Mouse (Mus musculus) embryonic facial prominence, embryonic 10.5 days (tissue): ENCODE data around the gene Arhgap8. TPM values are rescaled to one million over a fixed set of nuclear protein-coding genes. Genes with fewer than 3 reads are reported as not detected.

Source experiments
- DNase-seq: peaks from one replicate; pipeline ENCODE4 v3.0.0-alpha.2; 2017; ENCODE audit warnings: low spot score
- H3K27ac ChIP-seq: fragments of 300-500 bp; sonication (generic); replicated peaks from 2 replicates; pipeline ENCODE4 v1.5.1; 2016; ENCODE audit warnings: mild to moderate bottlenecking
- H3K27me3 ChIP-seq: fragments of 300-500 bp; sonication (generic); replicated peaks from 2 replicates; pipeline ENCODE4 v1.6.1; 2016; ENCODE audit warnings: low read depth, mild to moderate bottlenecking; ENCODE audit not compliant: poor library complexity, severe bottlenecking
- H3K36me3 ChIP-seq: fragments of 300-500 bp; sonication (generic); replicated peaks from 2 replicates; pipeline ENCODE4 v1.6.1; 2016; ENCODE audit warnings: mild to moderate bottlenecking, moderate library complexity
- H3K4me1 ChIP-seq: fragments of 300-500 bp; sonication (generic); 2 replicates; pipeline ENCODE4 v1.6.1; 2016
- H3K4me3 ChIP-seq: fragments of 300-500 bp; sonication (generic); 2 replicates; pipeline ENCODE4 v1.5.1; 2016; ENCODE audit warnings: mild to moderate bottlenecking, moderate library complexity
- H3K9me3 ChIP-seq: fragments of 300-500 bp; sonication (generic); 2 replicates; pipeline ENCODE4 v1.6.1; 2016; ENCODE audit warnings: mild to moderate bottlenecking
- WGBS: fragments of 180-500 bp; shearing (Covaris S2); methylation state at CpG from one replicate; pipeline ENCODE4 v1.1.7; 2016; 5-methylcytosine and 5-hydroxymethylcytosine counted together
- polyA plus RNA-seq: library from polyadenylated mRNA; unstranded; fragments of >200 nt; fragmentation: Nextera tagmentation; extraction: Ambion mirVana; gene quantifications from 2 replicates; pipeline ENCODE4 v1.2.1, GENCODE M21; 2016

Gene Arhgap8
- polyA plus RNA-seq = 5.9 and 6.6 TPM in 2 replicates

DNA sequence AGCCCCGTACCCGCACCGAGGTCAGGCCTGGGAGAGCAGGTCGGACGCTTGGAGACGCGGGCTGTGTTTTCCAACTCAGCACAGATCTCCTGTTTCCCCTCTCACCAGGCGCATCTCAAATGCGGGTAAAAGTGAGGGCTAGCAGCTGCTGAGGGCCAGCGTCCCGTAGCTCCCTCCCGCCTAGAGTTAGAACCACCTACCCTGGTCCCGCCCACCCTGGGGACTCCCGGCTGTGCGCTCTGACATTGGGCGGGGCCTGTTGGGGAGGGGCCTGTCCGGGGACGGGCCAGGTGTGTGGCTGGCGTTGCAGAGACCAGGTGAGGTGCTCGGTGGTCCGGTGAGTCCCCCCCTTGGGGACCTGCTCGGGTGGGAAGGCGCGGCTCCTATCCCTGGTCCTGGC is at the start of gene Arhgap8:
Arhgap8 (plus strand) TSS at position 262 of the 400 bp plus-strand sequence.
- Histone ChIP-seq H3K27me3 (peaks cover 45% of the 10 kb centered on the region), H3K4me1 (peaks cover 44% of the 10 kb centered on the region), H3K27ac (peak within 1 kb of the TSS; percentile 78)

GRCm38 (mm10) chr15:84670657-84671055 is 49.2 kb upstream of the Arhgap8 start:
- peaks cover 36% of the 10 kb centered on the region for H3K4me1 ChIP-seq
- no peak overlapping the region for H3K4me3 ChIP-seq
- no peaks in the 10 kb centered on the region for H3K36me3 ChIP-seq
- DNase-seq = no peak
- H3K27me3 ChIP-seq = peaks cover 14% of the 10 kb centered on the region
- H3K9me3 ChIP-seq = no peaks in the 10 kb centered on the region
- H3K27ac ChIP-seq = no peak overlapping the region
- 64% methylated on average over 4 of the region's 4 CpGs for WGBS

More for the DNA sequence above, at the start of gene Arhgap8:
- H3K4me3 ChIP-seq = peak within 1 kb of the TSS; percentile 56
- 2% methylated on average over 24 of the region's 24 CpGs for WGBS
- H3K36me3 ChIP-seq = no peaks in the 10 kb centered on the region
- H3K9me3 ChIP-seq = no peaks in the 10 kb centered on the region
- DNase-seq = peak; percentile 72

DNA sequence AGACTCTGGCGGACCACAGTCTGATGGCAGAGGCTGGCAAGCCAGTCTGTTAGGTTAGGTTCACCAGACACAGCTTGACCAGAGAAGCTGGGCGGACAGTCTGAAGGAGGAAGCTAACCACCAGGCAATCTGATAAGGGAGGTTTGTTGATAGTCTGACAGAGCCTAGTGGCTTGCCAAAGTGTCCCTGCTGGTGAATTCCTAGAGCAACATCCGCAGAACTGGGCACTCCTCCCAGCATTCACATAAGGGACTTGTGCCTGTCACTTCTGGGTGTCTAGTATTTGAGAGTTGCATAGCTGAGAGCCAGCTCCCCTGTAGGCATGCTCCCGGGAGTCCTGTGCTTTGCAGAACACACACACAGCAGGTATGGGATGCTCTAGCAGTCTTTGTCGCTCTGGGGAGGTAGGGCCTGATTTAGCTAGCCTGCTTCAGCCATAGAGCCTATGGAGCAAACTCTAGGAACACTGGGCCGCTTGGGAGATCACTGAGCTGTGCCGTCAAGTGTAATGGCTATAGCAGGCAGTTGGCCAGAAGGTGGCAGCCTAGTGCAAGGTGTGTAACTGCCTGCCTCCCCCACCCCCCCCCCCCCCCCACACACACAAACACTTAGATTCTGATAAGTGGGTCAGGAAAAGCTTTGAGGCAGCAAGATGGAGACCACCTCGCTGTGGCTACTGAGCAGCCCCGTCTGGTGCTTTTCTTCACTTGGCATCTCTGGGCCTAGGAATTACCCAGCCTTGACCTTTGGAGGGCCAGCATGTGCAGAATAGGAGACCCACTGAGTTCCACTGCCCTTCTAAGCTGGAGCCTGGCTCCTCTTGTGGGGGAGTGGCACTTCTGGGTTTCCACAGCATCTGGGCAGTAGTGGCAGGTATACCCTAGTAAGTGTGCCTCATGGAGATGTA is 48.2 kb upstream of the Arhgap8 start:
- no peaks in the 10 kb centered on the region for H3K36me3 ChIP-seq
- DNase-seq = peak; percentile 53
- H3K27ac ChIP-seq = no peak overlapping the region

DNA sequence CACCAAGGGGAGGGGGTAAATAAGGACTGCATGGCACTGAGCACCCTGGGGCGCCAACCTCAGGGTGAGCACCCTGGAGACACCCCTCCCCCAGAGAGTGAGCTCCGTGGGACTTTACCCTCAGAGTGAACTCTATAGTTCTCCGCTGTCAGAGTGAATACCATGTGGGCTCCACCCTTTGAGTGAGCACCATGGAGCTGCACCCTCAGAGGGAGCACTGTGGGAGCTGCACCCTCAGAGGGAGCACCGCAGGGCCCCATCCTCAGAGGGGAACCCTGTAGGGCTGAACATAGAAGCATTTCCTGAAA is 47.6 kb upstream of the Arhgap8 start:
- H3K4me1 ChIP-seq = peaks cover 45% of the 10 kb centered on the region
- WGBS = 80% methylated on average over 4 of the region's 4 CpGs
- H3K9me3 ChIP-seq = no peaks in the 10 kb centered on the region
- no peak overlapping the region for H3K27ac ChIP-seq
- DNase-seq = no peak
- H3K27me3 ChIP-seq = no peaks in the 10 kb centered on the region
- H3K36me3 ChIP-seq = no peaks in the 10 kb centered on the region
- no peak overlapping the region for H3K4me3 ChIP-seq

More for the DNA sequence above, 48.2 kb upstream of the Arhgap8 start:
- no peaks in the 10 kb centered on the region for H3K9me3 ChIP-seq
- H3K4me3 ChIP-seq = no peak overlapping the region
- H3K27me3 ChIP-seq = peaks cover 4% of the 10 kb centered on the region
- 53% methylated on average over 9 of the region's 9 CpGs for WGBS
- peaks cover 44% of the 10 kb centered on the region for H3K4me1 ChIP-seq

- WGBS = 77% methylated on average over 3 of the region's 3 CpGs
- H3K27me3 ChIP-seq = no peaks in the 10 kb centered on the region
- peaks cover 45% of the 10 kb centered on the region for H3K4me1 ChIP-seq
- H3K9me3 ChIP-seq = no peaks in the 10 kb centered on the region
- no peaks in the 10 kb centered on the region for H3K36me3 ChIP-seq
- no peak overlapping the region for H3K4me3 ChIP-seq
- no peak for DNase-seq
- H3K27ac ChIP-seq = no peak overlapping the region
Observed at GRCm38 (mm10) chr15:84672616-84673015, 47.2 kb upstream of the Arhgap8 start.

DNA sequence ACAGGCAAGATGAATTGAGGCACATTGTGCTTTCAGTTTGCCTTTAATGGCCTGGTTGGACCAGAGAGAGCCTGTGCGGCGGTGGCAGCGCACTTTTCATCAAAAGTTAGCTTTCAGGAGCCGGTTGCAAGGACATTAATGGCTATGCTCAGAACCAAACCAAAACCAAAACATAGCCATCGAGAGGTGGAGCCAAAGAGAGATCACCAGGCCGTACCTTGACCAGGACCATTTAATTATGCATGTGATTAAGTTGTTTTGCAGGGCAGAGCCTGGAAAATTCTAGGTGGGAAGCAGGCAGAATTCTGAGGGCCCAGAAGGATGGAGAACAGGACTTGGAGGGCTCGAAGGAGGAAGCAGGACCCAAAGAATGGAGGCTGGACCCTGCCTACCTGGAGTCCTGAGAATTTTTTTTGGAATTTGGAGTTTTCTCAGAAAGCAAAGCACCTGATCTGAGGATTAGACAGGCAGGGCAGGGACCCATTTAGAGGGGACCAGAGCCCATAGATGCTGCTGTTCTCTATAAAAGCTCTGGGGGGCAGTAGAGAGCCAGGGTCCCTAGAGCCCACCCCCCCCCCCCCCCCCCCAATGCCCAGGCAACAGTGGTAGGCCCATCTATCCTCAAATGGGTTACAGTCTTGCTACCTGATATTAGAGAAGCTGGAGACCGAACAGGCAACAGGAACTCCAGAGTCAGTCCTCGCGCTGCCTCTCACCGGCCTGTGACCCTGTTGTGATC is 45.4 kb upstream of the Arhgap8 start:
- H3K36me3 ChIP-seq = no peaks in the 10 kb centered on the region
- no peak overlapping the region for H3K27ac ChIP-seq
- 81% methylated on average over 11 of the region's 11 CpGs for WGBS
- DNase-seq = no peak
- no peak overlapping the region for H3K4me3 ChIP-seq
- no peaks in the 10 kb centered on the region for H3K9me3 ChIP-seq
- H3K27me3 ChIP-seq = peaks cover 5% of the 10 kb centered on the region; the same call in 1 of the 2 replicates
- peaks cover 41% of the 10 kb centered on the region for H3K4me1 ChIP-seq

- Histone ChIP-seq H3K9me3 (no peaks in the 10 kb centered on the region), H3K36me3 (no peaks in the 10 kb centered on the region), H3K4me3 (no peak overlapping the region), H3K27ac (no peak overlapping the region), H3K4me1 (peaks cover 43% of the 10 kb centered on the region), H3K27me3 (peaks cover 13% of the 10 kb centered on the region)
- DNase-seq = no peak
- 77% methylated on average over 8 of the region's 8 CpGs for WGBS
Observed at GRCm38 (mm10) chr15:84675317-84675716, 44.5 kb upstream of the Arhgap8 start.

DNA sequence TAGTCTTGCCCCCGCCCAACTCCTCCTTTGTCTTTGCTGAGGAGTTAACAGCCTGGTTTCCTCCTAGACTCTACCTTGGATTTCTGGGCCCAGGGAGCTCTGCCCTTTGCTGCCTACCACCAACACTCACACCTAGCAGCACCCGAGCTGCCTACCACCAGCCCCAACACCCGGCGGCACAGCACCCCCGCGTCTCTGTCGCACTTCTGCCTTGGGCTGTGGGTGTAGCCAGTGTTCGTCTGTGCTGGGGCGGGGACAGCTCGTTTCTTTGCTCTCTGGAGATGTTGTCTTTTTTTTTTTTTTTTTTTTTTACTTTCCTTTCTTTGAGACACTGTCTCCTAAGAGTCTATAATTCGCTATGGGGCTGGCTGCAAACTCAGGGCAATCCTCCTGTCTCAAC is 41.9 kb upstream of the Arhgap8 start:
- H3K4me3 ChIP-seq = no peak overlapping the region
- H3K9me3 ChIP-seq = no peaks in the 10 kb centered on the region
- DNase-seq = no peak
- H3K27ac ChIP-seq = no peak overlapping the region
- peaks cover 34% of the 10 kb centered on the region for H3K27me3 ChIP-seq
- no peaks in the 10 kb centered on the region for H3K36me3 ChIP-seq
- 65% methylated on average over 11 of the region's 11 CpGs for WGBS
- H3K4me1 ChIP-seq = peaks cover 48% of the 10 kb centered on the region

- H3K9me3 ChIP-seq = no peaks in the 10 kb centered on the region
- H3K4me1 ChIP-seq = peaks cover 59% of the 10 kb centered on the region
- no peak overlapping the region for H3K4me3 ChIP-seq
- H3K27me3 ChIP-seq = peaks cover 44% of the 10 kb centered on the region
- H3K36me3 ChIP-seq = no peaks in the 10 kb centered on the region
- no peak for DNase-seq
- WGBS = 93% methylated on average over 4 of the region's 4 CpGs
- no peak overlapping the region for H3K27ac ChIP-seq
Observed at GRCm38 (mm10) chr15:84679090-84679489, 40.8 kb upstream of the Arhgap8 start.

DNA sequence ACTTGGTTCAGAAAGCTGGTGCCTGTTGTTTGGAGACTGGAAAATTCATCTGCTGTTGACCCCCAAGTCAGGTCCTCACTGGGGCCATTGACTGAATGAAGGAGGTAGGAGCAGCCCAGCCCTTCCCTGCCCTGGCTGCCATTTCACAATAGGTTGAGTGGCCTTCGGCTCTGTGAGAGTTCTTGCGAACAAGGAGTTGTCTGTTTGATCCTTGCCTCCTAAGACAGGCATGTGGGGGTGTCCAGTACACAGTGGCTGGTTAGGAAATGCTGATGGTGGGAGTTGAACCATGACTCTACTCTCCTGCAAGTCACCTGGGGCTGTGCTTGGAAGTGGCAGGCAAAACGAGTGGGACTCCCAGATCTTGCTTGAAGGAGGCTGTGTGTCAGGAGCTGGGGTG is 40.1 kb upstream of the Arhgap8 start:
- Histone ChIP-seq H3K9me3 (no peaks in the 10 kb centered on the region), H3K27me3 (peaks cover 44% of the 10 kb centered on the region), H3K27ac (no peak overlapping the region), H3K4me3 (no peak overlapping the region), H3K36me3 (no peaks in the 10 kb centered on the region), H3K4me1 (peaks cover 66% of the 10 kb centered on the region)
- DNase-seq = no peak
- WGBS = 64% methylated on average over 3 of the region's 3 CpGs

DNA sequence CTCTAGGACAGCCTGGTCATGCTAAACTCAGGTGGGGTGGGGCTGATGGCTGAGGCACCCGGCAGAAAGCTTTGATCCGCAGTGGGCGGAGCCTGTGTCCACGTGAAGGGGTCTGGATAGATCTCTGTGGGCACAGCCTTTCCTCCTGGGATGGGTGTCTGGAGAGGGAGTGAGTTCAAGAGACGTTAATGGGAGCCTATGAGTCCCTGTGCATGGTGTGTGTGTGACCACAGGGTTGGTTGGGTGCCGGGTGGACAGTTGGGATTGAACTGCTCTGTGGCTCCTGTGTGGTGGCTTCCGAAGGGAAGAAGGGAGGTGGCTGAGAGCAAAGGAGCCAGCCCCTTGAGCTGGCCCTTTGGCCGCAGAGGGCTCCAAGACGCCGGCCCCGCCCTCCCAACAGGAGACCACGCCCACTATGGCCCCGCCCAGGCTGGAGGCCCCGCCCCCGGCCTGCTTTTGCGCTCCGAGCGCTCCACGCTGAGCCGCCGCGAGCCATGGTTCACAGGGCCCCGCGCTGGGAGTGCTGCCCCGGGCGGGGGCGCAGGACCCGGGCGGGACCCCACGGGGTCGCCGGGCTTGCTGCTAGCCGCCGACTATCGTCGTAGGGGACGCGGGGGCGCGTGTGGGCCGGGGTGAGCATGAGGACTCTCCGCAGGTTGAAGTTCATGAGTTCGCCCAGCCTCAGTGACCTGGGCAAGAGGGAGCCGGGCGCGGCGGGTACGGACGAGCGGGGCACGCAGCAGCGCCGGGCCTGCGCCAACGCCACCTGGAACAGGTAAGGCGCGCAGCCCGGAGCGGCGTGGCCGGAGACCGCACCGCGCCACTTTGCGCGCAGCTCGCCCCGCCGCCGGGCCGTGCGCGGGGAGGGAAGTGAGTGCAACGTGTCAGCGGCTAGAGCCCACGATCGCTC is 39.1 kb upstream of the Arhgap8 start:
- peak; percentile 93 for DNase-seq
- peak overlapping the region; percentile 83 for H3K4me3 ChIP-seq
- WGBS = under 1% methylated on average over 74 of the region's 77 CpGs
- H3K36me3 ChIP-seq = no peaks in the 10 kb centered on the region
- H3K9me3 ChIP-seq = no peaks in the 10 kb centered on the region
- H3K27ac ChIP-seq = peak overlapping the region; percentile 81
- H3K4me1 ChIP-seq = peaks cover 70% of the 10 kb centered on the region
- H3K27me3 ChIP-seq = peaks cover 44% of the 10 kb centered on the region
